Mouse (Mus musculus): ENCODE measurements around the gene Sfpq. TPM values are rescaled to one million over a fixed set of nuclear protein-coding genes. Genes with fewer than 3 reads are reported as not detected.

Gene Sfpq
- total RNA-seq, 1 experiment from 2014 or later = 286 TPM

Other genes starting within 250 kb of the Sfpq start
- 37.1 and 40.0 TPM in 2 replicates for gene Zmym4, start 53.2 kb upstream of the Sfpq start, total RNA-seq (2021)
- 8.1 and 9.2 TPM in 2 replicates for gene Zmym1, start 39.8 kb downstream of the Sfpq start, total RNA-seq (2021)
- gene Zmym6, start 56.1 kb downstream of the Sfpq start, total RNA-seq (2021) = 13.6 and 14.5 TPM in 2 replicates
- 11.1 and 12.2 TPM in 2 replicates for gene Tmem35b, start 102.4 kb downstream of the Sfpq start, total RNA-seq (2021)
- 6.7 and 6.8 TPM in 2 replicates for gene Dlgap3, start 147.9 kb downstream of the Sfpq start, total RNA-seq (2021)
- 36.3 and 44.5 TPM in 2 replicates for gene Smim12, start 222.5 kb downstream of the Sfpq start, total RNA-seq (2021)

Measured in adrenal gland, postnatal 14 days (tissue).